Mouse (Mus musculus) olfactory bulb, adult 2 months (tissue): ENCODE data around the gene Mrpl23. TPM values are rescaled to one million over a fixed set of nuclear protein-coding genes. Genes with fewer than 3 reads are reported as not detected.

Experiments used
- H3K27ac ChIP-seq: fragments of 200-500 bp; 2 replicates; pipeline ENCODE4 v1.5.1; 2012; ENCODE audit warnings: low read depth, low read length; ENCODE audit not compliant: insufficient read depth
- H3K4me1 ChIP-seq: fragments of 200-500 bp; 2 replicates; pipeline ENCODE4 v1.6.1; 2012; ENCODE audit warnings: low read length; ENCODE audit not compliant: control insufficient read depth, insufficient read depth
- H3K4me3 ChIP-seq: fragments of 200-500 bp; 2 replicates; pipeline ENCODE4 v1.5.1; 2012; ENCODE audit warnings: mild to moderate bottlenecking, low read depth, low read length, moderate library complexity; ENCODE audit not compliant: insufficient read depth
- CTCF ChIP-seq: fragments of 200-500 bp; IDR thresholded peaks from 2 replicates; pipeline ENCODE4 v1.5.1; 2012; ENCODE audit warnings: low read depth, mild to moderate bottlenecking, low read length, moderate library complexity; ENCODE audit not compliant: insufficient read depth
- POLR2A ChIP-seq: fragments of 200-500 bp; IDR thresholded peaks from 2 replicates; pipeline ENCODE4 v1.6.1; 2012; ENCODE audit warnings: mild to moderate bottlenecking, low read depth, low read length, moderate library complexity; ENCODE audit not compliant: insufficient read depth
- WGBS: fragments of 180-500 bp; shearing (Covaris S2); methylation state at CpG from one replicate; pipeline ENCODE4 v1.1.7; 2018; 5-methylcytosine and 5-hydroxymethylcytosine counted together
- polyA plus RNA-seq: library from polyadenylated mRNA; stranded (reverse); fragments of >200 nt; gene quantifications from 2 replicates; pipeline ENCODE4 v1.2.4, GENCODE M21; 2012; ENCODE audit warnings: low replicate concordance; ENCODE audit not compliant: missing spikeins, insufficient read depth, insufficient read length

Gene Mrpl23
- polyA plus RNA-seq, 1 experiment, result not detected

DNA sequence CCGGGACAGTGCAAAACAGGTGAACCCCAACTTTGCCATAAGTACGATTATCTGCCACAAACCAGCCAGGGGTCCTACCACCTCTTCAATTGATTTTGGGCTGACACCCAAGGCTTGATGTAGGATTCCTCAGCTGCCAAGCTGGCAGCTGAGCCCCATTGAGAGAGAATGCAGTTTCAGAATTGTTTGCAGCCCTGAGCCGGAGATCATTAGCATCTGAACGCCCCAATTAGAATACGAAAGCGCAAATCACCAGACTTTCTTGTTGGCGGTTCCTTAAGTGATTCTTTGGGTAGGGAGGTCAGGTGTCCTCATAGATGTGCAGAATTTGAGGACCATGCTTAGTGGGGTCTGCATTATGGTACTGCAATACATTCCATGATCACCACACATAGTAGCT is 48.7 kb downstream of the Mrpl23 start:
- no peaks in the 10 kb centered on the region for H3K4me1 ChIP-seq
- H3K27ac ChIP-seq, result no peak overlapping the region
- 27% methylated on average over 7 of the region's 7 CpGs for WGBS
- TF ChIP-seq CTCF, result no peak
- no peak for TF ChIP-seq POLR2A
- H3K4me3 ChIP-seq, result no peak overlapping the region

DNA sequence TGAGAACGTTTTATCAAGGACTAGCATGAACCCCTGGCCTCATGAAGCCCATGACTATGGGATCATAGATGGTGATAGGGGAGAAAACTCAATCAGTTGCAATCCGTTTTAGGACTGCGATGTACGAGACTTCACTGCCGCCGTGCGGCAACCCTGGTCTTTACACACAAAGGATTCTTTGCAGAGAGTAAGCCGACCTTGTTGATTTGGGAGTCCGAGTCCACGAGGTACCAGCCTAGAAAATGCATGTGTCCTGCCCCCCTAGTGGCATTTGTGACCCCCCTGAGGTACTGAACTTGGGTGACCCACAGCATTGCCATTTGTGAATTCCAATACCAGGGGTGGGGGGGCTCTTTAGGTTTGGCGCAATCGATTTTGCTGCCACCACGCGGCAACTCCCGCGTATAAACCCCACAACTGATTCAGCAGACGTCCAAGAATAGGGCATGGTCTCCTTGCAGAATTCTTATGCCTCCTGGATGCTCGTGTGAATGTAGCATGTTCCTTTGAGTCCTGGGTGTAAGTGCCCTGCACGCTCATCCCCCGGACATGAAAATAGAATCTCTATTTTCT is 49.3 kb downstream of the Mrpl23 start:
- 46% methylated on average over 20 of the region's 20 CpGs for WGBS
- Histone ChIP-seq H3K4me1 (no peaks in the 10 kb centered on the region), H3K4me3 (peak overlapping the region; percentile 28), H3K27ac (no peak overlapping the region)
- no peak for TF ChIP-seq POLR2A
- peak; percentile 60 for TF ChIP-seq CTCF

GRCm38 (mm10) chr7:142584882-142585281 is 52.4 kb downstream of the Mrpl23 start:
- H3K4me1 ChIP-seq, result no peaks in the 10 kb centered on the region
- no peak overlapping the region for H3K27ac ChIP-seq
- 60% methylated on average over 1 of the region's 1 CpGs for WGBS
- no peak overlapping the region for H3K4me3 ChIP-seq
- TF ChIP-seq POLR2A (no peak), CTCF (no peak)

- Histone ChIP-seq H3K27ac (no peak overlapping the region), H3K4me1 (no peaks in the 10 kb centered on the region), H3K4me3 (no peak overlapping the region)
- WGBS, result 81% methylated on average over 3 of the region's 3 CpGs
- TF ChIP-seq POLR2A (no peak), CTCF (no peak)
Measured at GRCm38 (mm10) chr7:142585890-142586289, 53.4 kb downstream of the Mrpl23 start.

GRCm38 (mm10) chr7:142588282-142588941 is 55.9 kb downstream of the Mrpl23 start:
- no peak overlapping the region for H3K27ac ChIP-seq
- WGBS, result 89% methylated on average over 9 of the region's 9 CpGs
- TF ChIP-seq CTCF (no peak), POLR2A (no peak)
- no peaks in the 10 kb centered on the region for H3K4me1 ChIP-seq
- no peak overlapping the region for H3K4me3 ChIP-seq

Other genes with a start within 250 kb of the Mrpl23 start
- gene Krtap5-1, start 235.6 kb upstream of the Mrpl23 start, polyA plus RNA-seq, result not detected in 2 replicates
- gene Krtap5-4, start 229.1 kb upstream of the Mrpl23 start, polyA plus RNA-seq, result not detected in 2 replicates
- not detected in 2 replicates for gene Ifitm10, start 158.9 kb upstream of the Mrpl23 start, polyA plus RNA-seq
- not detected in 2 replicates for gene Gm49369, start 150.0 kb upstream of the Mrpl23 start, polyA plus RNA-seq
- gene Ctsd, start 144.6 kb upstream of the Mrpl23 start, polyA plus RNA-seq, result 266 and 290 TPM in 2 replicates
- gene Syt8, start 97.8 kb upstream of the Mrpl23 start, polyA plus RNA-seq, result not detected in 2 replicates
- gene Tnni2, start 90.9 kb upstream of the Mrpl23 start, polyA plus RNA-seq, result not detected in 2 replicates
- not detected in 2 replicates for gene Lsp1, start 71.9 kb upstream of the Mrpl23 start, polyA plus RNA-seq
- not detected in 2 replicates for gene Tnnt3, start 33.9 kb upstream of the Mrpl23 start, polyA plus RNA-seq
- gene Igf2, start 134.1 kb downstream of the Mrpl23 start, polyA plus RNA-seq, result not detected in 2 replicates
- gene Gm49394, start 137.3 kb downstream of the Mrpl23 start, polyA plus RNA-seq, result not detected in 2 replicates
- gene Ins2, start 210.7 kb downstream of the Mrpl23 start, polyA plus RNA-seq, result not detected in 2 replicates